Mouse (Mus musculus) spleen, embryonic (tissue): ENCODE results near the gene Slc2a6.

ENCODE experiments used
- CTCF ChIA-PET: fragments of 350-600 bp; sonication (Branson Sonifier 250); formaldehyde crosslinking; loops from one replicate; lab custom pipeline; 2022; lab: Charles Lee

Slc2a6 gene

GRCm38 (mm10) chr2:26973116-26973515 is 54.7 kb downstream of the Slc2a6 start, which contains the start of gene Adamts13:
TSS of gene Adamts13 (plus strand) at chr2:26973416.
- CTCF ChIA-PET = no interaction called here
